Mouse (Mus musculus) heart, embryonic 14.5 days (tissue): Measurements from ENCODE around the gene Fnip2. TPM values are rescaled to one million over a fixed set of nuclear protein-coding genes. Genes with fewer than 3 reads are reported as not detected.
A peak's percentile ranks its signal among the peaks of the same experiment; 100 is the strongest.

Source experiments
- ATAC-seq: fragments of 200-750 bp; cut with Nextera tagmentation; 2 replicates; pipeline ENCODE4 v1.8.0; 2017; ENCODE audit warnings: low read depth, moderate TSS enrichment; ENCODE audit not compliant: insufficient number of reproducible peaks, insufficient read depth, low FRiP score
- H3K27ac ChIP-seq, 2 experiments: fragments of 200-500 bp in 1 of 2; fragments of 300-500 bp in 1 of 2; sonication (generic) in 1 of 2; replicated peaks in 1 of 2; 2 replicates each; pipeline ENCODE4 v1.5.1; 2012 to 2014; ENCODE audit warnings: low read depth in 2 of 2, low read length in 2 of 2, control low read depth in 1 of 2, mild to moderate bottlenecking in 1 of 2, mixed read lengths in 1 of 2; ENCODE audit not compliant: control insufficient read depth in 1 of 2, insufficient read depth in 1 of 2
- H3K27me3 ChIP-seq: fragments of 300-500 bp; sonication (generic); 2 replicates; pipeline ENCODE4 v1.6.1; 2014; ENCODE audit warnings: mild to moderate bottlenecking, low read length, control low read depth; ENCODE audit not compliant: control insufficient read depth, insufficient read depth
- H3K36me3 ChIP-seq: fragments of 300-500 bp; sonication (generic); 2 replicates; pipeline ENCODE4 v1.6.1; 2014; ENCODE audit warnings: mild to moderate bottlenecking, control low read depth, low read length, mixed read lengths; ENCODE audit not compliant: control insufficient read depth, insufficient read depth
- H3K4me1 ChIP-seq, 2 experiments: fragments of 200-500 bp in 1 of 2; fragments of 300-500 bp in 1 of 2; sonication (generic) in 1 of 2; 2 replicates each; pipeline ENCODE4 v1.6.1; 2012 to 2014; ENCODE audit warnings: low read length in 2 of 2, control low read depth in 1 of 2, mixed read lengths in 1 of 2; ENCODE audit not compliant: control insufficient read depth in 2 of 2, insufficient read depth in 2 of 2
- H3K4me2 ChIP-seq: fragments of 300-500 bp; sonication (generic); 2 replicates; pipeline ENCODE4 v1.6.1; 2014; ENCODE audit warnings: mild to moderate bottlenecking, low read length
- H3K4me3 ChIP-seq, 2 experiments: fragments of 200-500 bp in 1 of 2; fragments of 300-500 bp in 1 of 2; sonication (generic) in 1 of 2; 2 replicates each; pipeline ENCODE4 v1.5.1; 2012 to 2014; ENCODE audit warnings: low read length in 2 of 2, mild to moderate bottlenecking in 2 of 2, control low read depth in 1 of 2, low read depth in 1 of 2, moderate library complexity in 1 of 2; ENCODE audit not compliant: control insufficient read depth in 1 of 2, insufficient read depth in 1 of 2
- H3K9ac ChIP-seq: fragments of 300-500 bp; sonication (generic); 2 replicates; pipeline ENCODE4 v1.6.1; 2014; ENCODE audit warnings: mild to moderate bottlenecking, low read length
- H3K9me3 ChIP-seq: fragments of 300-500 bp; sonication (generic); 2 replicates; pipeline ENCODE4 v1.6.1; 2016; ENCODE audit warnings: low read length, control low read depth; ENCODE audit not compliant: control insufficient read depth
- WGBS: fragments of 180-500 bp; shearing (Covaris S2); extraction: QIAGEN DNeasy Blood & Tissue Kit; methylation state at CpG from one replicate; pipeline ENCODE4 v1.1.7; 2014; 5-methylcytosine and 5-hydroxymethylcytosine counted together
- polyA plus RNA-seq: library from polyadenylated mRNA; unstranded; fragments of >200 nt; fragmentation: Nextera tagmentation; extraction: Ambion mirVana; gene quantifications from 2 replicates; pipeline ENCODE4 v1.2.1, GENCODE M21; 2014

Fnip2 gene
- polyA plus RNA-seq, 1 experiment from 2014 or later, result 4.3 TPM

GRCm38 (mm10) chr3:79484286-79485063, 83.1 kb downstream of the Fnip2 start:
- no peak overlapping the region for H3K4me2 ChIP-seq
- no peaks in the 10 kb centered on the region for H3K4me1 ChIP-seq
- H3K9ac ChIP-seq, result no peak overlapping the region
- H3K36me3 ChIP-seq, result peaks cover 58% of the 10 kb centered on the region
- H3K9me3 ChIP-seq, result peaks cover 7% of the 10 kb centered on the region
- 80% methylated on average over 16 of the region's 16 CpGs for WGBS
- H3K27me3 ChIP-seq, result no peaks in the 10 kb centered on the region
- H3K4me3 ChIP-seq, result no peak overlapping the region
- ATAC-seq, result no peak
- no peak overlapping the region for H3K27ac ChIP-seq

GRCm38 (mm10) chr3:79478880-79479279, 88.7 kb downstream of the Fnip2 start:
- Histone ChIP-seq H3K4me1 (peaks cover 3 to 10% of the 10 kb centered on the region in 2 experiments; a peak in 3 of 4 replicates), H3K4me2 (no peak overlapping the region), H3K4me3 (no peak overlapping the region), H3K9me3 (peaks cover 7% of the 10 kb centered on the region), H3K27ac (no peak overlapping the region), H3K9ac (no peak overlapping the region), H3K36me3 (peaks cover 43% of the 10 kb centered on the region), H3K27me3 (no peaks in the 10 kb centered on the region)
- ATAC-seq, result no peak
- WGBS, result 77% methylated on average over 4 of the region's 4 CpGs

- ATAC-seq, result no peak
- H3K4me3 ChIP-seq, result no peak overlapping the region
- H3K4me1 ChIP-seq, result peaks cover 3 to 14% of the 10 kb centered on the region in 2 experiments; a peak in 3 of 4 replicates
- H3K4me2 ChIP-seq, result no peak overlapping the region
- H3K9ac ChIP-seq, result no peak overlapping the region
- H3K36me3 ChIP-seq, result peaks cover 43% of the 10 kb centered on the region
- H3K9me3 ChIP-seq, result peaks cover 3% of the 10 kb centered on the region
- no peak overlapping the region for H3K27ac ChIP-seq
- H3K27me3 ChIP-seq, result no peaks in the 10 kb centered on the region
- 78% methylated on average over 8 of the region's 8 CpGs for WGBS
Measured at GRCm38 (mm10) chr3:79478400-79478799, 89.2 kb downstream of the Fnip2 start.

- H3K9ac ChIP-seq, result no peak overlapping the region
- 76% methylated on average over 2 of the region's 2 CpGs for WGBS
- no peak for ATAC-seq
Measured at GRCm38 (mm10) chr3:79475980-79476379, 91.6 kb downstream of the Fnip2 start.

GRCm38 (mm10) chr3:79474911-79475310, 92.7 kb downstream of the Fnip2 start:
- Histone ChIP-seq H3K4me1 (peaks cover 3 to 18% of the 10 kb centered on the region in 2 experiments), H3K4me3 (no peak overlapping the region), H3K9ac (no peak overlapping the region), H3K4me2 (no peak overlapping the region), H3K27ac (peak overlapping the region in 1 of 2 experiments; percentile 19; a peak in 1 of 4 replicates), H3K27me3 (no peaks in the 10 kb centered on the region), H3K36me3 (peaks cover 23% of the 10 kb centered on the region), H3K9me3 (no peaks in the 10 kb centered on the region)
- ATAC-seq, result no peak
- 65% methylated on average over 4 of the region's 4 CpGs for WGBS

More at GRCm38 (mm10) chr3:79475980-79476379, 91.6 kb downstream of the Fnip2 start:
- H3K4me2 ChIP-seq, result no peak overlapping the region
- peaks cover 33% of the 10 kb centered on the region for H3K36me3 ChIP-seq
- H3K4me1 ChIP-seq, result peaks cover 3 to 18% of the 10 kb centered on the region in 2 experiments
- H3K9me3 ChIP-seq, result no peaks in the 10 kb centered on the region
- H3K27ac ChIP-seq, result no peak overlapping the region
- H3K4me3 ChIP-seq, result no peak overlapping the region
- H3K27me3 ChIP-seq, result no peaks in the 10 kb centered on the region

GRCm38 (mm10) chr3:79472362-79472761, 95.2 kb downstream of the Fnip2 start:
- Histone ChIP-seq H3K36me3 (peaks cover 12% of the 10 kb centered on the region), H3K4me1 (peaks cover 3 to 18% of the 10 kb centered on the region in 2 experiments), H3K4me3 (no peak overlapping the region), H3K9ac (no peak overlapping the region), H3K27ac (no peak overlapping the region; a peak in 1 of 4 replicates), H3K27me3 (no peaks in the 10 kb centered on the region), H3K4me2 (no peak overlapping the region), H3K9me3 (no peaks in the 10 kb centered on the region)
- ATAC-seq, result no peak
- 75% methylated on average over 5 of the region's 5 CpGs for WGBS

GRCm38 (mm10) chr3:79469440-79469839, 98.2 kb downstream of the Fnip2 start:
- H3K27ac ChIP-seq, result no peak overlapping the region
- H3K27me3 ChIP-seq, result no peaks in the 10 kb centered on the region
- no peak overlapping the region for H3K4me2 ChIP-seq
- ATAC-seq, result no peak
- peaks cover 0 to 8% of the 10 kb centered on the region in 2 experiments; a peak in 2 of 4 replicates for H3K4me1 ChIP-seq
- H3K36me3 ChIP-seq, result peaks cover 25% of the 10 kb centered on the region
- no peak overlapping the region for H3K4me3 ChIP-seq
- WGBS, result 96% methylated on average over 5 of the region's 5 CpGs
- no peaks in the 10 kb centered on the region for H3K9me3 ChIP-seq
- H3K9ac ChIP-seq, result no peak overlapping the region
